Comparison of ENCODE assay signal across 18 mouse cellular contexts in the genomic region with DNA sequence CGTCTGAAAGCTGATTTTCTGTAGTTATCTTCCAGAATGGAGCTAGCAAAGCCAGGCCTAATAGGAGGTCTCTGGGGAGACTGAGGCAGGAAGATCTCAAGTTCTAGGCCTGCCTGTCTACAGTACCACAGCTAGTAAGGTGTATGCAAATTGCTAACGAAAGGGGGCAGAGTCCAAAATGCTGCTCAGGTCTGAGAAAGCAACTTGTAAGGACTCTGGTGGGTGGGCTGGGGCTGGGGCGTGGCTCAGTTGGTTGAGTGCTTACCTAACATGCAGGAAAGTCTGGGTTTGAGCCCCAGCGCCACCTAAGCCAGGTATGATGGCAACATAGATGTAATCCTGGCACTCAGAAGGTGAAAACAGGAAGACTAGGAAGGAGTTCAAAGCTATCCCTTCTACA.
"Had no signal": no experiment of that assay in that cellular context is flagged by ENCODE, and none has a peak within 500 bp of the region (broad histone marks: within the 10 kb centered on the region; RNA-seq: fewer than 3 reads in every experiment).

No protein-coding gene starts in this region.

- H3K4me1 ChIP-seq: lung, embryonic 15.5 days had no signal

- H3K4me2 ChIP-seq: lung, embryonic 15.5 days; midbrain, embryonic 11.5 days; midbrain, embryonic 13.5 days; midbrain, embryonic 15.5 days; neural tube, embryonic 12.5 days; stomach, embryonic 15.5 days had no signal

- H3K4me3 ChIP-seq: lung, embryonic 15.5 days; megakaryocyte, embryonic 14.5 days; midbrain, embryonic 13.5 days; midbrain, embryonic 15.5 days; neural tube, embryonic 12.5 days; stomach, embryonic 15.5 days had no signal

- H3K9ac ChIP-seq: liver, postnatal 0 days; lung, embryonic 15.5 days; midbrain, embryonic 13.5 days; midbrain, embryonic 15.5 days; neural tube, embryonic 12.5 days; stomach, embryonic 15.5 days had no signal

- ATAC-seq: liver, postnatal 0 days; lung, postnatal 0 days; midbrain, embryonic 13.5 days; midbrain, embryonic 15.5 days had no signal

- H3K9me3 ChIP-seq: lung, embryonic 15.5 days; midbrain, embryonic 13.5 days; midbrain, embryonic 15.5 days; neural tube, embryonic 12.5 days; stomach, embryonic 15.5 days had no signal

- H3K27me3 ChIP-seq: lung, embryonic 15.5 days; midbrain, embryonic 13.5 days; midbrain, embryonic 15.5 days; neural tube, embryonic 12.5 days; stomach, embryonic 15.5 days had no signal

- DNase-seq: liver, postnatal 0 days; lung, adult 2 months; lung, postnatal 14 days; lung, postnatal 36 days; right cerebral cortex, postnatal 14 days; thymus, adult 2 months; thymus, postnatal 25 days; thymus, postnatal 4 days had no signal

- H3K27ac ChIP-seq: lung, embryonic 15.5 days; macrophage; midbrain, embryonic 13.5 days; midbrain, embryonic 15.5 days; neural tube, embryonic 12.5 days; stomach, embryonic 15.5 days; stomach, postnatal 0 days had no signal

- H3K36me3 ChIP-seq: lung, embryonic 15.5 days; midbrain, embryonic 13.5 days; midbrain, embryonic 15.5 days; neural tube, embryonic 12.5 days; stomach, embryonic 15.5 days had no signal
